Mouse (Mus musculus) right cerebral cortex, postnatal 10 days (tissue): Measurements from ENCODE around the gene Pfdn5.
A peak's percentile ranks its signal among the peaks of the same experiment; 100 is the strongest.

Experiments
- DNase-seq, 2 experiments: peaks; one replicate each; pipeline ENCODE4 v3.0.0; 2021; ENCODE audit warnings: low spot score in 2 of 2

Gene Pfdn5

GRCm38 (mm10) chr15:102376453-102377162 is 50.7 kb downstream of the Pfdn5 start:
- peak in 1 of 2 experiments; percentile 34 for DNase-seq

- DNase-seq, result peak; percentile 81 to 84
Measured at GRCm38 (mm10) chr15:102377163-102377543, 51.2 kb downstream of the Pfdn5 start.

- DNase-seq, result no peak
Measured at GRCm38 (mm10) chr15:102377810-102378262, 51.9 kb downstream of the Pfdn5 start.
